9 mouse cellular contexts compared by ENCODE assay signal in genomic region chr1:134641507-134641906, GRCm38 (mm10). TPM values are rescaled to one million over a fixed set of nuclear protein-coding genes. Genes with fewer than 3 reads are reported as not detected.
DNase-seq lines count a peak whose midpoint lies in the region; TF ChIP-seq lines count a peak whose summit lies in the region.
"Had no signal": no experiment of that assay in that cellular context is flagged by ENCODE, and none has a peak within 500 bp of the region (broad histone marks: within the 10 kb centered on the region; RNA-seq: fewer than 3 reads in every experiment).

No protein-coding gene starts in this region.

- TF ChIP-seq POLR2A in cerebellum, adult 2 months (IDR thresholded peaks at IDR 0.05; ENCODE audit: borderline replicate concordance, insufficient read depth, low read length): no peak
- no peak for TF ChIP-seq POLR2A in MEL (IDR thresholded peaks at IDR 0.05; ENCODE audit: control insufficient read depth in 1 of 2, insufficient read depth in 1 of 2, low read depth in 1 of 2, low read length in 2 of 2, poor library complexity in 1 of 2)

- no peak for TF ChIP-seq EP300 in MEL (IDR thresholded peaks at IDR 0.05; ENCODE audit: low read depth in 1 of 2, low read length in 2 of 2)

- no peak overlapping the region for H3K4me3 ChIP-seq in cerebellum, adult 2 months (replicated peaks; ENCODE audit: insufficient read depth, low read depth, low read length)
- no peak overlapping the region for H3K4me3 ChIP-seq in MEL (ENCODE audit: control insufficient read depth in 1 of 2, insufficient read depth in 1 of 2, low read depth in 2 of 2, low read length in 2 of 2)

- DNase-seq in cerebellum, adult 2 months: no peak
- no peak for DNase-seq in cerebellum, adult 11 months
- peak; percentile 37 for DNase-seq in left cerebral cortex, postnatal 4 days
- DNase-seq in left cerebral cortex, adult 8-10 months (ENCODE audit: low spot score in 2 of 2): no peak
- DNase-seq in MEL (ENCODE audit: low read depth, low spot score): peak; percentile 58
- DNase-seq in lung, postnatal 10 days: peak; percentile 30
- DNase-seq in ovary, adult 18-20 months (ENCODE audit: low spot score): no peak
- no peak for DNase-seq in heart, adult 18-20 months

- H3K9me3 ChIP-seq in MEL (replicated peaks; ENCODE audit: insufficient read depth, low read length): no peaks in the 10 kb centered on the region

- no peak overlapping the region for H3K27ac ChIP-seq in cerebellum, adult 2 months (ENCODE audit: insufficient read depth, low read length)
- no peak overlapping the region for H3K27ac ChIP-seq in MEL (ENCODE audit: control insufficient read depth, low read depth, low read length)

- intact Hi-C loops in left cerebral cortex, postnatal 4 days (cut with DNase I): no loop called here

- no peak overlapping the region for H3K9ac ChIP-seq in MEL (ENCODE audit: control insufficient read depth, low read depth, low read length, poor library complexity, severe bottlenecking)

- 30% methylated on average over 3 of the region's 3 CpGs for WGBS in cerebellum, adult 2 months

- no peaks in the 10 kb centered on the region for H3K79me2 ChIP-seq in MEL (ENCODE audit: control insufficient read depth, insufficient read depth, low read length, poor library complexity)

- TF ChIP-seq RAD21 in MEL (IDR thresholded peaks at IDR 0.05; ENCODE audit: low read depth, low read length): peak; percentile 50

- TF ChIP-seq CTCF in cerebellum, adult 2 months (IDR thresholded peaks at IDR 0.05; ENCODE audit: borderline replicate concordance, insufficient read depth, low read depth, low read length): peak; percentile 57; the same call in 1 of the 2 replicates
- peak; percentile 56 to 58 (median 57) for TF ChIP-seq CTCF in MEL (IDR thresholded peaks at IDR 0.05 in 2 of 3, conservative IDR thresholded peaks at IDR 0.05 in 1 of 3; ENCODE audit: control insufficient read depth in 1 of 3, insufficient read depth in 1 of 3, low read depth in 2 of 3, low read length in 3 of 3, poor library complexity in 1 of 3, severe bottlenecking in 1 of 3)

- H3K4me1 ChIP-seq in cerebellum, adult 2 months (ENCODE audit: control insufficient read depth, insufficient read depth, low read length): peaks cover 9% of the 10 kb centered on the region
- H3K4me1 ChIP-seq in MEL (ENCODE audit: control insufficient read depth in 1 of 2, insufficient read depth in 2 of 2, low read length in 2 of 2): no peaks in the 10 kb centered on the region

- no peaks in the 10 kb centered on the region for H3K36me3 ChIP-seq in MEL (ENCODE audit: control insufficient read depth in 1 of 2, insufficient read depth in 2 of 2, low read length in 2 of 2)
- H3K36me3 ChIP-seq: G1E had no signal

- H3K27me3 ChIP-seq in cerebellum, adult 2 months (ENCODE audit: control insufficient read depth, insufficient read depth, low read length): no peaks in the 10 kb centered on the region
- H3K27me3 ChIP-seq in MEL (ENCODE audit: control insufficient read depth in 1 of 2, insufficient read depth in 2 of 2, low read length in 2 of 2): peaks cover 0 to 3% of the 10 kb centered on the region in 2 experiments; a peak in 1 of 4 replicates

TF ChIP-seq in MEL, 35 proteins besides CTCF, POLR2A, EP300 and RAD21:
- TF ChIP-seq ZC3H11A (IDR thresholded peaks at IDR 0.05; ENCODE audit: low read depth, low read length) (peak; percentile 13; the same call in 1 of the 2 replicates), SMC3 (IDR thresholded peaks at IDR 0.05; ENCODE audit: low read depth, low read length) (peak; percentile 45), ZMIZ1 (IDR thresholded peaks at IDR 0.05; ENCODE audit: low read depth, low read length) (no peak), GABPA (IDR thresholded peaks at IDR 0.05; ENCODE audit: low read depth, low read length) (no peak), MYC (IDR thresholded peaks at IDR 0.05; ENCODE audit: low read depth, low read length) (0 out of 2 replicates have a peak, but pooled peaks have one; percentile 18), NRF1 (IDR thresholded peaks at IDR 0.05; ENCODE audit: insufficient read depth, low read depth, low read length, poor library complexity, severe bottlenecking) (no peak)

RNA-seq across cellular contexts. Expression of gene Syt2, which starts 5.0 kb away (rescaled TPM):
- 305 and 318 TPM in 2 replicates for polyA plus RNA-seq in cerebellum, adult 2 months (2012; rRNA removed)
- 1 to 10 TPM; 2.2 to 3.9 TPM for total RNA-seq in left cerebral cortex, postnatal 4 days (2021)
- 10 to 100 TPM; 60.7 to 89.7 (median 76.4) TPM for total RNA-seq in left cerebral cortex, adult 8-10 months (2022)
- 0.07 TPM in 1 of 2 replicates, not detected in the other for total RNA-seq in MEL (2012; rRNA removed)
- under 1 TPM in 1 of 2 experiments, not detected in 1; 0.31 TPM for polyA plus RNA-seq in MEL (2012; ENCODE audit: insufficient read depth in 1 of 2, insufficient read length in 2 of 2, low read depth in 1 of 2, low replicate concordance in 2 of 2, missing spikeins in 1 of 2)
- not detected for total RNA-seq in heart, adult 18-20 months (2021)
- polyA plus RNA-seq: G1E had no signal

Comparison
In these comparisons a context has a peak if more than half of its experiments do, and no peak if none do; other contexts are left out.
1. DNase-seq: peak in left cerebral cortex, postnatal 4 days (single experiment), MEL (single experiment) and lung, postnatal 10 days (single experiment); none in cerebellum, adult 2 months (0 of 2), cerebellum, adult 11 months (single experiment), left cerebral cortex, adult 8-10 months (0 of 2), ovary, adult 18-20 months (single experiment) and heart, adult 18-20 months (0 of 2).
2. RNA of gene Syt2, which starts 5.0 kb away (total RNA-seq): 60.7 to 89.7 TPM in left cerebral cortex, adult 8-10 months; 2.2 to 3.9 TPM in left cerebral cortex, postnatal 4 days, not detected in heart, adult 18-20 months and 0.07 TPM in MEL; every median in the first group is over 10 times any median in the second.